Mouse (Mus musculus) cortical plate, adult 2 months (tissue): ENCODE results near the gene Iqch. TPM values are rescaled to one million over a fixed set of nuclear protein-coding genes. Genes with fewer than 3 reads are reported as not detected.

Source experiments
- H3K27ac ChIP-seq: fragments of 200-500 bp; 2 replicates; pipeline ENCODE4 v1.5.1; 2012; ENCODE audit warnings: low read length, control low read depth, inconsistent platforms; ENCODE audit not compliant: insufficient read depth
- H3K4me1 ChIP-seq: fragments of 200-500 bp; 2 replicates; pipeline ENCODE4 v1.6.1; 2011; ENCODE audit warnings: low read length; ENCODE audit not compliant: control insufficient read depth, insufficient read depth
- H3K4me3 ChIP-seq: fragments of 200-500 bp; 2 replicates; pipeline ENCODE4 v1.5.1; 2011; ENCODE audit warnings: mild to moderate bottlenecking, low read length, control low read depth; ENCODE audit not compliant: insufficient read depth
- CTCF ChIP-seq: fragments of 200-500 bp; IDR thresholded peaks from 2 replicates; pipeline ENCODE4 v1.5.1; 2011; ENCODE audit warnings: mild to moderate bottlenecking, control low read depth, low read length; ENCODE audit not compliant: insufficient read depth; ENCODE audit errors: extremely low read depth
- POLR2A ChIP-seq: fragments of 200-500 bp; IDR thresholded peaks from 2 replicates; pipeline ENCODE4 v1.6.1; 2011; ENCODE audit warnings: mild to moderate bottlenecking, low read length, control low read depth; ENCODE audit not compliant: insufficient read depth; ENCODE audit errors: extremely low read depth
- polyA plus RNA-seq: library from polyadenylated mRNA; depleted of rRNA; stranded (reverse); fragments of >200 nt; gene quantifications from 2 replicates; pipeline ENCODE4 v1.2.3, GENCODE M21; 2012

The Iqch gene
- polyA plus RNA-seq, 1 experiment: 0.13 TPM

- H3K4me1 ChIP-seq: no peaks in the 10 kb centered on the region
- no peak overlapping the region for H3K4me3 ChIP-seq
- TF ChIP-seq POLR2A (no peak), CTCF (no peak)
- no peak overlapping the region for H3K27ac ChIP-seq
Measured at GRCm38 (mm10) chr9:63507110-63507509, 95.2 kb downstream of the Iqch start.

- TF ChIP-seq CTCF (no peak), POLR2A (no peak)
- H3K4me1 ChIP-seq: no peaks in the 10 kb centered on the region
- H3K27ac ChIP-seq: no peak overlapping the region
- no peak overlapping the region for H3K4me3 ChIP-seq
Measured at GRCm38 (mm10) chr9:63503890-63504289, 98.4 kb downstream of the Iqch start.

GRCm38 (mm10) chr9:63501516-63501915 lies 100.8 kb downstream of the Iqch start:
- no peaks in the 10 kb centered on the region for H3K4me1 ChIP-seq
- TF ChIP-seq CTCF (no peak), POLR2A (no peak)
- no peak overlapping the region for H3K27ac ChIP-seq
- H3K4me3 ChIP-seq: no peak overlapping the region

- Histone ChIP-seq H3K4me3 (no peak overlapping the region), H3K4me1 (no peaks in the 10 kb centered on the region), H3K27ac (no peak overlapping the region)
- TF ChIP-seq POLR2A (no peak), CTCF (no peak)
Measured at GRCm38 (mm10) chr9:63499912-63500311, 102.4 kb downstream of the Iqch start.

GRCm38 (mm10) chr9:63495786-63496185 lies 106.5 kb downstream of the Iqch start:
- Histone ChIP-seq H3K27ac (no peak overlapping the region), H3K4me1 (no peaks in the 10 kb centered on the region), H3K4me3 (no peak overlapping the region)
- TF ChIP-seq POLR2A: no peak

GRCm38 (mm10) chr9:63493746-63494145 lies 108.5 kb downstream of the Iqch start:
- no peaks in the 10 kb centered on the region for H3K4me1 ChIP-seq
- H3K27ac ChIP-seq: no peak overlapping the region
- TF ChIP-seq CTCF: no peak
- no peak for TF ChIP-seq POLR2A
- no peak overlapping the region for H3K4me3 ChIP-seq

- Histone ChIP-seq H3K27ac (no peak overlapping the region), H3K4me3 (no peak overlapping the region), H3K4me1 (no peaks in the 10 kb centered on the region)
- TF ChIP-seq POLR2A (no peak), CTCF (no peak)
Measured at GRCm38 (mm10) chr9:63492291-63492690, 110.0 kb downstream of the Iqch start.

- TF ChIP-seq CTCF: no peak
- no peak overlapping the region for H3K4me3 ChIP-seq
- no peak overlapping the region for H3K27ac ChIP-seq
- no peaks in the 10 kb centered on the region for H3K4me1 ChIP-seq
Measured at GRCm38 (mm10) chr9:63490521-63491307, 111.6 kb downstream of the Iqch start.

- no peaks in the 10 kb centered on the region for H3K4me1 ChIP-seq
- TF ChIP-seq POLR2A: no peak
- no peak for TF ChIP-seq CTCF
- no peak overlapping the region for H3K4me3 ChIP-seq
- H3K27ac ChIP-seq: no peak overlapping the region
Measured at GRCm38 (mm10) chr9:63489156-63489555, 113.1 kb downstream of the Iqch start.

- no peak overlapping the region for H3K4me3 ChIP-seq
- no peaks in the 10 kb centered on the region for H3K4me1 ChIP-seq
- H3K27ac ChIP-seq: no peak overlapping the region
- no peak for TF ChIP-seq POLR2A
Measured at GRCm38 (mm10) chr9:63465561-63465960, 136.7 kb downstream of the Iqch start.
